Mouse (Mus musculus) adrenal gland, adult (tissue): ENCODE data around the gene Rbx1.
"Not testable (repeated sequence)": the region's sequence is repeated elsewhere in the genome, so short reads cannot be mapped to it uniquely, and the experiment has no call there.

Source experiments
- DNase-seq, 2 experiments: peaks; one replicate each; pipeline ENCODE4 v3.0.0; 2022 to 2023; ENCODE audit warnings: low spot score in 1 of 2; ENCODE audit not compliant: inconsistent age in 2 of 2

The Rbx1 gene

GRCm38 (mm10) chr15:81465901-81466737, at the start of gene Rbx1:
Gene Rbx1, plus strand, starts transcription at chr15:81466296.
- DNase-seq = peak; percentile 99 to 100

DNA sequence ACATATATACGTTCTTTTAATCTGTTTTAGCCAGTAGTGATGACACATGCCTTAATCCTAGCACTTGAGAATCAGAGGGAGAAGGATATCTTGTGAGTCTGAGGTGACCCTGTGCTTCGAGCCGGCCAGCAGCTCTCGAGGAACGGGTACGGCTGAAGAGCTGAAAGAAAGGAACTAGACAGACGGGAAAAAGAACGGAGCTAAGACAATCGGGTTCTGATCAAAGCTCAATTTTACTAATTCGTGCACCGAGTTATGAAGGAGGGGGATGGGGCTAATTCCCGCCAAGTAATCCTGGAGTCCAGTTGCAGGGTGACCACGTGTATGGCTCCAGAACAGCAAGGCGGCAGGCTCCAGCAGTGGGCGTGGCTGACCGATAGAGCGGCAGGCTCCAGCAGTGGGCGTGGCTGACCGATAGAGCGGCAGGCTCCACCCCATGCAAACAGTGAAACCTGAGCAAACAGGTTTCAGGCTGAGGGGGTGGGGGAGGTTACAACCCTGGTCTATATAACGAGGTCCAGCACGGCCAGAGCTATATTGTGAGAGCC, 49.3 kb upstream of the Rbx1 start:
- DNase-seq = peak; percentile 65 to 81

DNA sequence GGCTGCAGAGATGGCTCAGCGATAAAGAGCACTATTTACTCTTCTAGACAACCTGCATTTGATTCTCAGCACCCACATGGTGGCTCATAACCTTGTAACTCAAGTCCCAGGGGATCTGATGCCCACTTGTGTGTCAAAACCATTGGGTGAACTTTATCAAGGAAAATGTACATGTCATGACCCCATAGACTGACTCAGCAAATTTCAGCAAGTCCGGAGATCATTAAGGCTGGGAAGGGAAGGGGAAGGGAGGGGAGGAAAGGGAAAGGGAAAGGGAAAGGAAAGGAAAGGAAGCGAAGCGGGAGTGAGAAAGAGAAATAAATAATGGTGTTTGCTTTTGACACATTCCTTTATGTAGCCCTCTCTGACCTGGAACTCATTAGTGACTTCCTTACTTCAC, 48.0 kb upstream of the Rbx1 start:
- no peak for DNase-seq

GRCm38 (mm10) chr15:81421454-81421853, 44.6 kb upstream of the Rbx1 start:
- no peak for DNase-seq

DNA sequence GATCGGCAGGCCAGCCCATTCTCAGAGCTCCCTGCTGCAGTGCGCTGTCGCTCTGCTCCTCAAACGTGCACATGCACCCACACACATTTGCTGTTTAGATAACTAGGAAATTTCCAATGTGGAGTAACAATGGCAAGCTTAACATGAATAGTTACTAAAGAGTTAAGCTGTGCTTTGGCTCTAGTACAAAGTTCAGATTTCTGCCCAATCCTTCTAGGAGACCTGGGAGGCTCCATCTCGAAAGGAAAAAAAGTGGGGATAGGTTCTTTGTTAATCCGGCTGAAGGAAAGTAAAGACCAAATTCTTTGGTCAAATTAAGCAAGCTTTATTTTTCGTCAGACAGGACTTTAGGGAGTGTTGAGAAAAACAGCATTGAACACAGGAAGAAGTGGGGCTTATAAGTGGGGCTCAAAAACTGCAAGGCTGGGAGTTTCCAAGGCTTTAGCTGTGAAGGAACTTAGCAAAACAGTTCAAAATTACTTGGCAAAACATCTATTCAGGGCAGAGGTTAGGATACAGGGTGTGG, 43.9 kb upstream of the Rbx1 start:
- DNase-seq = no peak

GRCm38 (mm10) chr15:81425311-81425710, 40.8 kb upstream of the Rbx1 start:
- no peak for DNase-seq

- DNase-seq = no peak
Measured at GRCm38 (mm10) chr15:81427947-81428346, 38.1 kb upstream of the Rbx1 start.

DNA sequence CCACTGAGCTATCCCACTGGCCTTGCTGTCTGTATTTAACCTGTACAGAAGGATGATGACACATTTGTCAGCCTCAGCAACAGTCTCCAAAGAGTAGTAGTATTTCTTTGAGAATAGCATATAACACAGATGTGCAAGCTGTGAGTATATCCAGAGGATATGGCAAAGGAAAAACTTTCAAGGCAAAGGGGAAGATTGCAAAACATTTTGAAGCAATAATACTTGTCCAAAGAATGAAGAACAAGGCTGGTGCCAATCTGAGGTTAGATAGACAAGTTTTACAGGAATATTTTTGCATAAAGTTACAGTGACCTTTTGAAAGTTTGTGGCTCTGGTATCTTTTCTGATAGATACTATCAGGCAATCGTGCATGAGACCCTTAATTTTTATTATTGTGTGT, 34.9 kb upstream of the Rbx1 start:
- DNase-seq = no peak

DNA sequence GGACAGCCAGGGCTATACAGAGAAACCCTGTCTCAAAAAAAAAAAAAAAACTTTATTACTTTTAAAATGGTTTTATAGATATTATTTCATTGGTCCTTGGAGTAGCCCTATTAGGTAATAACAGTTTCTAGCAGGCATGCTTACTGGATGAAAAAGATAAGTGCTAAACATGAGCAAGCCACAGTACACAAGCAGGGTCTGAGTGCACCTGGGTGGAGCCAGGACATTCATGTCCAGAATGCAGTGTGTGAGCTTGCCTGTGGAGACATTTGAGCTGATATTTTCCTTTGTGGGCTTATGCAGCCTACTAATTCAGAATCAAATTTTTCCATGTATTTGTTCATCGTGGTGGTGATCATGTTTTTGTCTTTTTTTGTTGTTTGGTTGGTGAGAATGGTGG, 27.8 kb upstream of the Rbx1 start:
- no peak for DNase-seq

GRCm38 (mm10) chr15:81439236-81439635, 26.9 kb upstream of the Rbx1 start:
- DNase-seq = peak; percentile 32 to 81

DNA sequence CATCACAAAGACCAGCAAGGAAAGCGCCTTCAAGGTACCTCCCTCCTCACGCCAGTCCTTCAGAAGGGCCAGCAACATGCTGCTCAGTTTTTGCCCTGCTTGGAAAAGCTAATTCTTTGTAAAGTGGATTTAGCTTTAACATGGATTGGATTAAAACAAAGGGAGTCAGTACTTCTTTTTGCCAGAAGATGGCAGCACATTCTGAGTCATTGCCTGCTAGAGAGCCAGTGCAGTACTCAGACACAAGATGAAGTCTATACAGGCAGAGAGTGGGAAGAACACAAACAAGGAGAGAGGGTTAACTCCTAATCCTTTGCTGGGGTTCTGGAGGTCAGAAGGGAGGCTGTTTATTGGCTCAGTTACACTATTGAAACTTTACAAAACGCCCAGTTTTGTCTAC, 17.6 kb upstream of the Rbx1 start:
- DNase-seq = peak; percentile 38 to 93

DNA sequence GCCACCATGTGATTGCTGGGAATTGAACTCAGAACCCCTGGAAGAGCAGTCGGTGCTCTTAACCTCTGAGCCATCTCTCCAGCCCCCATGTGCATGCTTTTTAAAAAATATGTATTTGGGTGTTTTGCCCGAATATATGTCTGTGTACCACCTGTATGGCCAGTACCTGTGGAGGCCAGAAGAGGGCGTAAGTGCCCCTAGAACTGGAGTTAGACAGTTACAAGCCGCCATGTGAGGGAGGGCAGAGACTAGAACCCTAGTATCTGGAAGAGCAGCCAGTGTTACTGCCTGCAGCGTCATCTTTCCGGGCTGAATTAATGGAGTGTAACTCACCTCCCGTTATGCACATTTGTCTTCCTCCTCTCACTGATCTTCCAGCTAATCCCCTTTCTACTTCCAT, 4.6 kb upstream of the Rbx1 start:
- no peak for DNase-seq

- DNase-seq = no peak
Measured at GRCm38 (mm10) chr15:81465016-81465660, 958 bp upstream of the Rbx1 start.

GRCm38 (mm10) chr15:81466738-81467113, 630 bp downstream of the Rbx1 start:
- no peak for DNase-seq

DNA sequence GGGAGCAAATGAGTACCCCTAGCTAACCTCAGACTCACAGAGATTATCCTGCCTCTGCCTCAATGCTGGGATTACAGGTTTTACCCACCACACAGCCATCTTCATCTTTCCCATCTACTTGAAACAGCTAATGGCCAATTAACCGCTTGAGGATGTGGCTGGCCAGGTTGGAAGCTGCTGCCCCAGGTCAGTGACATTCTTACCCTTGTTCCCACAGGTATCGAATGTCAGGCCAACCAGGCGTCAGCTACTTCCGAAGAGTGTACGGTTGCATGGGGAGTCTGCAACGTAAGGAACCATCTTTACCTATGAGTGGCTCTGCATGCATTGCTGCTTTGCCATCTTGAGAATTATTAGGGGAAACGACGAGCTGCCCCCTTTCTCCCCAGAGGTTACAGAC, 4.6 kb downstream of the Rbx1 start:
- DNase-seq = no peak

GRCm38 (mm10) chr15:81472256-81472655, 6.2 kb downstream of the Rbx1 start:
- no peak for DNase-seq

DNA sequence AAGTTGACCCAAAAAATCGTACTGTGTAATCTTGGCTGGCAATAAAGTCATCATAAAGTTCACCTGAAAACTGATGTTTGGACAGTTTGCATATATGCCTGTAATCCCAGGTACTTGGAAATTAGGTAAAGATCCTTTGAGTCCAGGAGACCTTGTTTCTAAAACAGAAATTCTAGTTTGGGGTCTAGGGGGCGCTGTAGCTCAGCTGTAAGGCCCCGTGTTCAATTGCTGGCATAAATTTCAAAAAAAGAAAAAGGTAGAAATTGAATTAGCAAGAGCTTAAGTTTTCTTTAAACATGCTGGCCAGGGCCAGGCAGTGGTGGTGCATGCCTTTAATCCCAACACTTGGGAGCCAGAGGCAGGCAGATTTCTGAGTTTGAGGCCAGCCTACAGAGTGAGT, 9.6 kb downstream of the Rbx1 start:
- DNase-seq = peak in 1 of 2 experiments; percentile 76

DNA sequence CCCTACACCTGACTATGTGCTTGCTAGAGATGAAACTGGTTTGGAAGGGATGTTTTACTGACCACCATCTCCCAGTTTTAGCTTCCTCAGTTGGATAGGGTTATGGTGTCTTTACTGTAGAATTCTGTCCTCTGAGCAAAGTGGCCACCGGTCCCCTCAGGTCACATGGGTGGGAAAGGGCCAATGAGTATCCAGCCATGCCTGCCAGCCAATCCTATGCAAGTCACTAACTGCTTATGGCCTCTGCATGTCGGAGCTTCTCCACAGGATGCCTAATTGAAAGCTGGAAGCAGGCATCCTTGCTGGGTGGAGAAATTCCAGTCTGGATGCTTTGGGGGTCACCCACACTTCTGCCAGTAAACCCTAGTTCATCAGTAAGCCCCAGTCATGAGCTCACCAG, 10.5 kb downstream of the Rbx1 start:
- DNase-seq = peak; percentile 29 to 72

- DNase-seq = no peak
Measured at GRCm38 (mm10) chr15:81479446-81480213, 13.5 kb downstream of the Rbx1 start.

DNA sequence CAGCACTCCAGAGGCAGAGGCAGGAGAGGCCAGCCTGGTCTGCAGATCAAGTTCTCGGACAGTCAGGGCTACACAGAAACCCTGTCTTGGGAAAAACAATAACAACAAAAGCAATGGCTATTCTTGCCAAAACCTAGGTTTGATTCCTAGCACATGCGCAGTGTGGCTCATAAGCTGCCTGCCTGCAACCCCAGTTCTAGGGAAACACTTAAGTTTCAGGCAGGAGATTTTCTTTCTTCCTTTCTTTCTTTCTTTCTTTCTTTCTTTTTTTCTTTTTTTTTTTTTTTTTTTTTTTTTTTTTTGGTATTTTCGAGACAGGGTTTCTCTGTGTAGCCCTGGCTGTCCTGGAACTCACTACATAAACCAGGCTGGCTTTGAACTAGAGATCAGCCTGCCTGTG, 14.2 kb downstream of the Rbx1 start:
- DNase-seq = not testable (repeated sequence)

DNA sequence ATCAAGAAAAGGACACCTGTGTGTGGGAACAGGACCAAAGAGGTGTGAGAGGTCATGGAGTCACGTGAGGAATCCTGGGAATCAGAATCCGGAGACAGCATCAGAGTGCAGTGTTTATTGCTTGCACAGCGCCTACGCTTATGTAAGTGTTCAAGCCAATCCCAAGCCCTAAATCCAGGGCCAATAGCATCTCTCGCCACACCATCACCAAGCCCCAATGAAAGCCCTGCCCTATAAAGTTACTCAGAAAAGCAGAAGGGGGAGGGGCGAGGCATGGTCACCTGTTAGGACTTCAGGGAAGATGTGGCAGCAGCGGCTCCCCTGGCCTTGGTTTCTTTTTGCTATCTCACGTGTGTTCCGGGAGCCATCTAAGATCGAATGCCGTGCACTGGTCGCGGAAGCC, 14.9 kb downstream of the Rbx1 start:
- peak; percentile 63 to 75 for DNase-seq
